Mouse (Mus musculus) intestine, postnatal 0 days (tissue): ENCODE results near the gene Cbx7. TPM values are rescaled to one million over a fixed set of nuclear protein-coding genes. Genes with fewer than 3 reads are reported as not detected.
A peak's percentile ranks its signal among the peaks of the same experiment; 100 is the strongest.

Source experiments
- ATAC-seq: fragments of 200-750 bp; cut with Nextera tagmentation; 2 replicates; pipeline ENCODE4 v1.8.0; 2017; ENCODE audit warnings: mild to moderate bottlenecking, moderate TSS enrichment, moderate library complexity
- H3K27ac ChIP-seq: fragments of 300-500 bp; sonication (generic); 2 replicates; pipeline ENCODE4 v1.5.1; 2014; ENCODE audit warnings: mild to moderate bottlenecking, low read depth, low read length, moderate library complexity
- H3K27me3 ChIP-seq: fragments of 300-500 bp; sonication (generic); replicated peaks from 2 replicates; pipeline ENCODE4 v1.6.1; 2014; ENCODE audit warnings: low read length, mixed read lengths; ENCODE audit not compliant: control insufficient read depth, insufficient read depth
- H3K36me3 ChIP-seq: fragments of 300-500 bp; sonication (generic); 2 replicates; pipeline ENCODE4 v1.6.1; 2014; ENCODE audit warnings: mild to moderate bottlenecking, moderate library complexity; ENCODE audit not compliant: control insufficient read depth, insufficient read depth
- H3K4me1 ChIP-seq: fragments of 300-500 bp; sonication (generic); replicated peaks from 2 replicates; pipeline ENCODE4 v1.6.1; 2014; ENCODE audit warnings: antibody characterized with exemption, low read length, mixed read lengths; ENCODE audit not compliant: control insufficient read depth, insufficient read depth
- H3K4me2 ChIP-seq: fragments of 300-500 bp; sonication (generic); replicated peaks from 2 replicates; pipeline ENCODE4 v1.6.1; 2014; ENCODE audit warnings: low read depth, mild to moderate bottlenecking, moderate library complexity
- H3K4me3 ChIP-seq: fragments of 300-500 bp; sonication (generic); 2 replicates; pipeline ENCODE4 v1.5.1; 2014; ENCODE audit warnings: low read depth, low read length
- H3K9ac ChIP-seq: fragments of 300-500 bp; sonication (generic); 2 replicates; pipeline ENCODE4 v1.6.1; 2014; ENCODE audit warnings: mild to moderate bottlenecking, low read depth, low read length
- H3K9me3 ChIP-seq: fragments of 300-500 bp; sonication (generic); 2 replicates; pipeline ENCODE4 v1.6.1; 2016; ENCODE audit warnings: mixed run types; ENCODE audit not compliant: control insufficient read depth
- CTCF ChIP-seq: sonication (generic); IDR thresholded peaks from 2 replicates; pipeline ENCODE4 v1.5.1; 2016; ENCODE audit warnings: low read depth, mild to moderate bottlenecking, control low read depth, antibody characterized with exemption, moderate library complexity
- WGBS: fragments of 180-500 bp; shearing (Covaris S2); extraction: QIAGEN DNeasy Blood & Tissue Kit; methylation state at CpG from one replicate; pipeline ENCODE4 v1.1.7; 2014; 5-methylcytosine and 5-hydroxymethylcytosine counted together
- polyA plus RNA-seq: library from polyadenylated mRNA; unstranded; fragments of >200 nt; fragmentation: Nextera tagmentation; extraction: Ambion mirVana; gene quantifications from 2 replicates; pipeline ENCODE4 v1.2.1, GENCODE M21; 2015

Gene Cbx7
- 2.5 and 3.8 TPM in 2 replicates for polyA plus RNA-seq

- Histone ChIP-seq H3K27me3 (no peaks in the 10 kb centered on the region), H3K4me1 (no peaks in the 10 kb centered on the region), H3K27ac (no peak within 1 kb of the TSS), H3K9ac (no peak within 1 kb of the TSS), H3K9me3 (no peaks in the 10 kb centered on the region), H3K4me3 (no peak within 1 kb of the TSS), H3K36me3 (no peaks in the 10 kb centered on the region), H3K4me2 (no peak within 1 kb of the TSS)
- no peak for ATAC-seq
- 94% methylated on average over 11 of the region's 11 CpGs for WGBS
- TF ChIP-seq CTCF = no peak
Observed at GRCm38 (mm10) chr15:79970940-79971339, at the start of gene Cbx7. Gene Cbx7, minus strand, starts transcription at chr15:79971119.

- ATAC-seq = no peak
- Histone ChIP-seq H3K9ac (no peak overlapping the region), H3K27ac (no peak overlapping the region), H3K4me3 (no peak overlapping the region), H3K9me3 (no peaks in the 10 kb centered on the region), H3K36me3 (no peaks in the 10 kb centered on the region), H3K4me1 (no peaks in the 10 kb centered on the region), H3K27me3 (no peaks in the 10 kb centered on the region), H3K4me2 (no peak overlapping the region)
- TF ChIP-seq CTCF = no peak
- WGBS = 55% methylated on average over 4 of the region's 4 CpGs
Observed at GRCm38 (mm10) chr15:80020516-80020915, 49.6 kb upstream of the Cbx7 start.

- no peak for TF ChIP-seq CTCF
- Histone ChIP-seq H3K36me3 (no peaks in the 10 kb centered on the region), H3K4me1 (no peaks in the 10 kb centered on the region), H3K4me3 (no peak overlapping the region), H3K4me2 (no peak overlapping the region), H3K9ac (no peak overlapping the region), H3K27me3 (no peaks in the 10 kb centered on the region), H3K9me3 (no peaks in the 10 kb centered on the region), H3K27ac (no peak overlapping the region)
- no peak for ATAC-seq
- WGBS = 44% methylated on average over 4 of the region's 4 CpGs
Observed at GRCm38 (mm10) chr15:80019625-80020024, 48.7 kb upstream of the Cbx7 start.

GRCm38 (mm10) chr15:80019220-80019619 is 48.3 kb upstream of the Cbx7 start:
- 83% methylated on average over 7 of the region's 7 CpGs for WGBS
- Histone ChIP-seq H3K36me3 (no peaks in the 10 kb centered on the region), H3K9ac (no peak overlapping the region), H3K27me3 (no peaks in the 10 kb centered on the region), H3K9me3 (no peaks in the 10 kb centered on the region), H3K27ac (no peak overlapping the region), H3K4me2 (no peak overlapping the region), H3K4me1 (no peaks in the 10 kb centered on the region), H3K4me3 (no peak overlapping the region)
- no peak for ATAC-seq
- no peak for TF ChIP-seq CTCF

GRCm38 (mm10) chr15:80016563-80017301 is 45.8 kb upstream of the Cbx7 start:
- Histone ChIP-seq H3K4me2 (no peak overlapping the region), H3K4me3 (no peak overlapping the region), H3K9me3 (no peaks in the 10 kb centered on the region), H3K27me3 (no peaks in the 10 kb centered on the region), H3K9ac (no peak overlapping the region), H3K4me1 (no peaks in the 10 kb centered on the region), H3K27ac (no peak overlapping the region), H3K36me3 (no peaks in the 10 kb centered on the region)
- no peak for ATAC-seq
- 75% methylated on average over 9 of the region's 9 CpGs for WGBS
- TF ChIP-seq CTCF = no peak

GRCm38 (mm10) chr15:80015211-80015952 is 44.5 kb upstream of the Cbx7 start:
- Histone ChIP-seq H3K4me2 (peak overlapping the region; percentile 95), H3K9me3 (no peaks in the 10 kb centered on the region), H3K4me3 (peak overlapping the region; percentile 87), H3K36me3 (no peaks in the 10 kb centered on the region), H3K27me3 (no peaks in the 10 kb centered on the region), H3K27ac (no peak overlapping the region), H3K4me1 (no peaks in the 10 kb centered on the region), H3K9ac (peak overlapping the region; percentile 93; the same call in 1 of the 2 replicates)
- no peak for TF ChIP-seq CTCF
- 59% methylated on average over 7 of the region's 7 CpGs for WGBS
- no peak for ATAC-seq
